Mouse (Mus musculus) megakaryocyte, adult 5-6 weeks (primary cell): ENCODE data around the gene Ophn1. TPM values are rescaled to one million over a fixed set of nuclear protein-coding genes. Genes with fewer than 3 reads are reported as not detected.

Experiments used
- ATAC-seq: 2 replicates; pipeline ENCODE4 v1.8.0; 2016; ENCODE audit warnings: mild to moderate bottlenecking, inconsistent platforms; ENCODE audit not compliant: poor library complexity, severe bottlenecking
- total RNA-seq, 2 experiments: library from RNA; stranded (forward) in 1 of 2; stranded (reverse) in 1 of 2; fragments of 153-499, 151-499 nt in 1 of 2; fragments of 221-1000, 200-1000 nt in 1 of 2; gene quantifications; 2 replicates each; pipeline versions ENCODE4 v1.2.3 to v1.2.4; 2015 to 2017

Gene Ophn1
- total RNA-seq (2015) (2.3 and 3.9 TPM in 2 replicates), total RNA-seq (2017) (2.6 and 4.8 TPM in 2 replicates)

GRCm38 (mm10) chrX:98890406-98891116 is at the start of gene Ophn1:
Gene Ophn1, minus strand, starts transcription at chrX:98891025.
- peak; percentile 85 for ATAC-seq

DNA sequence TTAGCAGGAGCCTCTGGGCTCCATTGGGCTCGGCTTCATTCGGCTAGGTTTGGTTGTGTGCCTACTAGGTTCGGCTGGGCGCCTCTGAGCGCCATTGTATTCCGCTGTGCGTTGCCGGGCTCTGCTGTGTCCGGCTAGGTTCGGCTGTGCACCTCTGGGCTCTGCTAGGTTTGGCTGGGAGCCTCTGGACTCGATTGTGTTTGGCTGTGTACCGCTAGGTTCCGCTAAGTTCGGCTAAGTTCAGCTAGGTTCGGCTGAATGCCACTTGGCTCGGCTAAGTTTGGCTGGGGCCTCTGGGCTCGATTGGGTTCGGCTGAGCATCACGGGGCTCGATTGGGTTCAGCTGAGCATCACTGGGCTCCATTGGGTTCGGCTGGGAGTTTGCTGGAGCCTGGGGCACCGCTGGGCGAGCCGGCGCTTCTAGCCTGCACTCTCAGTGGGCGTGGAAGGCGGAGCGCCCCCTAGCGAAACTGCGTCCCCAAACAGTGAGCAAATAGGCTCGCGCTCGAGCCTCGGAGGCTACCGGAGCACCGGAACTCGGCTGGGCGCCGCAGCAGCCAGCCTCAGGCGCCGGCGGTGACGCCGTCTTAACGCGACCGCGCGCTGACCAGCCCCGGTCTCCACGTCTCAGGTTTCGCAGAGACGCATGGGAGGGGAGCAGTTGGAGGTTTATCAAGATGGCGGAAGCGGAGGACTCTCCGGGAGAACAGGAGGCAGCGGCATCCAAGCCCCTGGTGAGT is 46.9 kb upstream of the Ophn1 start:
- peak; percentile 76 for ATAC-seq

DNA sequence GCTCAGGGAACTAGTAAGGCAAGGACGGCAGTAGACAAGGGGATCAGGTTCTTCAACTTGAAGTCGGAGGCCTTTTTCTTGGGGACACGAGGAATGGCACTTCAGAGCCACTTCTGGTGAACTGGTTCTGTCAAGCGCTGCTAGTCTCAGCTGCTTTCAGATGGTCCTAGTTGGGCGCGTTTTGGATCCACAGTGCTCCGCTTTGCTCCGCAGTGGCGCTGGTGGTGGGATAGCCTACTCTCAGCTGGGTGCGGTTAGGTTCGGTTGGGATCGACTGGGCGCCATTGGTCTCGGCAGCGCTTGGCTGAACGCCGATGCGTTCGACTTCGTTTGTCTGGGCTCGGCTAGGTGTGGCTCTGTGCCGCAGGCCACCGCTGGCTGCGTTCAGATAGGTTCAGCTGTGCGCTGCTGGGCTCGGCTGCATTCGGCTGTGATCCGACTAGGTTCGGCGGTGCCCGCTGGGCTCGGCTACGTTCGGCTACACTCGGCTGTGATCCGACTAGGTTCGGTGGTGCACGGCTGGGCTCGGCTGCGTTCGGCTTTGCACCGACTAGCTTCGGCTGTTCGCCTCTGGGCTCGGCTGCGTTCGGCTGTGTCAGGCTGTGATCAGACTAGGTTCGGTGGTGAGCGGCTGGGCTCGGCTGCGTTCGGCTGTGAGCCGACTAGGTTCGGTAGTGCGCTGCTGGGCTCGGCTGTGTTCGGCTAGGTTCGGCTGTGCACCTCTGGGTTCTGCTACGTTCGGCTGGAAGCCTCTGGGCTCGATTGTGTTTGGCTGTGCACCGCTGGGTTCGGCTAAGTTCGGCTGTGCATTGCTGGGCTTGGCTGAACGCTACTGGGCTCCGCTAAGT is 46.1 kb upstream of the Ophn1 start:
- peak; percentile 79 for ATAC-seq

GRCm38 (mm10) chrX:98936101-98936500 is 45.3 kb upstream of the Ophn1 start, which contains the start of gene Yipf6:
Gene Yipf6, plus strand, starts transcription at chrX:98936316.
- ATAC-seq, result no peak

DNA sequence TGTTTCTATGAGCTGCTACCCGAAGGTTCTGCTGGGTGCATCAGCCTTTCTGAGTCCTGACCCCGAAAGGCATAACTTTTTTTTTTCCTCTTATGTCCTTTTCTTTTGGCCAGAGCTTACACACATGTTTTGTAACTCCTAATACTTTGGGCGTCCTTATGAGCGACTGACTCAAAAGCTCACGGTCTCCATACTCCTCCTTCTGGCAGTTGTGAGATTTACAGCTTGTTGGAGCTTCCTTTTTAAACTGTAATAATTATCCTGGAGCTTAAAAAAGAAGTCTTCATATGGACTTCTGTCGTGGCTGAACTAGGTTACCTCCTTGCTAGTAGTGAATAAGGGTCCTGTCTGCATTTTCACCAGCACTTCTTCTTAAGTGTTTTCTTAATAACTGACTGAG is 28.6 kb upstream of the Ophn1 start:
- ATAC-seq, result peak; percentile 60; the same call in 1 of the 2 replicates

- ATAC-seq, result no peak
Observed at GRCm38 (mm10) chrX:98908910-98909309, 18.1 kb upstream of the Ophn1 start.

- no peak for ATAC-seq
Observed at GRCm38 (mm10) chrX:98904226-98904625, 13.4 kb upstream of the Ophn1 start.

DNA sequence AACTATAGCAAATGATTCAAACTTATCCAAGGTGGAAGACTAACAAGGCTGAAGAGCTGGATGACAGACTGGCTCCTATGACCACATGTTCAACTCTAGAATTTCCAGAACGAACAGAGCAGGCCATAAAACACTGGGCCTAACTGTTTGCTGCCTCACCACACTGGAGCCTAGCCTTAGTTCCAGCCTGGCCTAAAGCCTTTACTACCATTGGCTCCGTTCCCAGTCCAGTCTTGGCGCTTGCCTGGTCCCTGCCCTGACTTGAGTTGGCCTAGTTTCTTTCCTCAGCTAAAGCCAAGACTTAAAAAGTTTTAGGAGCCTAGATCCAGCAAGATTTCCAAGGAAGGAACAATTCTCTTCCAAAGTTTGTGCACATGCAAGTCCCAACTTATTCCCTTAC is 7.5 kb upstream of the Ophn1 start:
- ATAC-seq, result no peak

- 0 out of 2 replicates have a peak, but pooled peaks have one; percentile 7 for ATAC-seq
Observed at GRCm38 (mm10) chrX:98890072-98890405, 786 bp downstream of the Ophn1 start.

DNA sequence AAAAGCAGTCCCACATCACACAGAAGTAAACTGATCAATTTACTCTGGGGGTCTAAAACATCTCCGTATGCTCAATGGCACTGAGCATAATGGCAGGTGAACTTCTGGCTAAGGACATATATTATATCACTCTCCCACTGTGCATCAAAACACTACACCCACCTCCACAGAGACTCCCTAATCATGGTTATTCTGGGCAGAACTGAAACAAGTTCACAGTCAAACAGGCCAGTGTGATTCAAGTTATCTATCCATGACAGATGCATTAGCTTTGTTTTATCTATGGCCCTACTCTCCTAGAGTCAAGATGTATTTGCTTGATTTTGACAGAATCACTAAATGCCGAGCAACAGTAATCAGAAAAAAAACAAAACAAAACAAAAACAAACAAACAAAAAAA is 8.8 kb downstream of the Ophn1 start:
- ATAC-seq, result no peak

GRCm38 (mm10) chrX:98881085-98881484 is 9.7 kb downstream of the Ophn1 start:
- peak; percentile 83 for ATAC-seq

- peak; percentile 86 for ATAC-seq
Observed at GRCm38 (mm10) chrX:98880314-98880713, 10.5 kb downstream of the Ophn1 start.

DNA sequence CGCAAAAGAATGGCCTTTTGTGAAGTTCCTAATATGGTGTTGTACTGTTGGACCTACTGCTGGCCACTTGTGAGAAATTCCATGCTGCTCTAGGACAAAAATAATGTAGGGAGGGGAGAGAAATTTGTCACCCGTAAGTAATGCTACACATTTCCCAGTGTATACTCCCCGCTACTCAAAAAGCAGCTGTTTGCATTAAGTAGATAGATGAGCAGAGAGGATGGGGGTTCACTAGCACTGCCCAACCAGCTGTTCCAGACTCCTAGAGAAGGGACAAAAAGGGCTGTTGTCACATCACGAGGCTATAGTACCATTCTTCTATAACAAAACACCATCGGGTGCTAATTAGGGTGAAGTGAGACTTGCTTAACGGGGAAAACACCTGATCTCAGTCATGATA is 15.7 kb downstream of the Ophn1 start:
- no peak for ATAC-seq

DNA sequence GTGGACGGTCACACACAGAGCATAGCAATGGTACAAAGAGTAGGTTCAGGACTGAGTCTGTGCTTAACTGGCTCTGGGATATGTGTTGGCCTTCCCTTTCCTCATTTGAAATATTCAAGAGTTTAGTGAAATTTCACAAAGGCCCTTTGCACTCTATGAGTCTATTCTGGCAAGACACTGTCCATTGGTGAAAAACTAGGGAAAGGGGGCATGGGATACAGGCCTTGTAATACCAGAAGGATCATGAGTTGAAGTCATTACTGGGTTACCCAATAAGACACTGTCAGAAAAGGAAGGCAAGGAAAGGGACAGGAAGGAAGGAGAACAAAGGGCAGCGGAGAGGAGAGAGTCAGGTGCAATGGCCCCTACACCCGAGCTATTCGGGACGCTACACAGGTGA is 16.7 kb downstream of the Ophn1 start:
- no peak for ATAC-seq

GRCm38 (mm10) chrX:98872064-98872463 is 18.8 kb downstream of the Ophn1 start:
- ATAC-seq, result no peak

- 0 out of 2 replicates have a peak, but pooled peaks have one; percentile 30 for ATAC-seq
Observed at GRCm38 (mm10) chrX:98870541-98870940, 20.3 kb downstream of the Ophn1 start.

- no peak for ATAC-seq
Observed at GRCm38 (mm10) chrX:98869735-98870134, 21.1 kb downstream of the Ophn1 start.

DNA sequence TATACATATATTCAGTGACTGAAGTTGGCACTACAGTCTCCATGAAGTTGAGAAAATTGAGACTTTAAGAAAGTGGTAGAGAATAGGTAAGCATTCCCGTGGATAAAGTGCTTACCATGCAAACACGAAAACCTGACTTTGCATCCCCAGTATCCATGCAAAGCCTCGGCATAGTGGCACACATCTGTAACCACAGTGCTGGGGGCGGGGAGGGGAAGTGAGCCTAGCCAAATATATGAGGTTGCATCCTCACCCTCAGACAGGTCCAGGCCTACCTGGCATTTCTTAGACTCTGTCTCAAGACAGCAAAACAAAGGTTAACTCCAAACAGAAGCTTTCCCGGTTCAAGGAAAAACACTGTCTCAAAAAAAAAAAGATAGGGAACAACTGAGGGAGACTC is 21.7 kb downstream of the Ophn1 start:
- ATAC-seq, result peak; percentile 56

- ATAC-seq, result peak; percentile 99
Observed at GRCm38 (mm10) chrX:98860167-98860566, 30.7 kb downstream of the Ophn1 start.

GRCm38 (mm10) chrX:98856046-98856445 is 34.8 kb downstream of the Ophn1 start:
- no peak for ATAC-seq

GRCm38 (mm10) chrX:98850869-98851268 is 40.0 kb downstream of the Ophn1 start:
- no peak for ATAC-seq
